Mouse (Mus musculus) heart, adult 2 months (tissue): ENCODE data around the gene Arhgap23. TPM values are rescaled to one million over a fixed set of nuclear protein-coding genes. Genes with fewer than 3 reads are reported as not detected.

Experiments used
- DNase-seq, 2 experiments: peaks; one replicate each; pipeline ENCODE4 v3.0.0; 2021
- H3K27ac ChIP-seq: fragments of 200-600 bp; 2 replicates; pipeline ENCODE4 v1.8.1; 2022
- H3K27me3 ChIP-seq: fragments of 200-500 bp; 2 replicates; pipeline ENCODE4 v1.6.1; 2012; ENCODE audit warnings: mild to moderate bottlenecking, low read length, inconsistent platforms, mixed read lengths; ENCODE audit not compliant: control insufficient read depth, insufficient read depth
- H3K36me3 ChIP-seq: fragments of 200-500 bp; 2 replicates; pipeline ENCODE4 v1.6.1; 2012; ENCODE audit warnings: low read length, inconsistent platforms; ENCODE audit not compliant: control insufficient read depth, insufficient read depth
- H3K4me1 ChIP-seq: fragments of 200-500 bp; 2 replicates; pipeline ENCODE4 v1.6.1; 2011; ENCODE audit warnings: low read length; ENCODE audit not compliant: control insufficient read depth, insufficient read depth
- H3K4me3 ChIP-seq: fragments of 200-600 bp; 2 replicates; pipeline ENCODE4 v1.8.1; 2022
- H3K79me2 ChIP-seq: fragments of 200-500 bp; replicated peaks from 2 replicates; pipeline ENCODE4 v1.6.1; 2012; ENCODE audit warnings: mild to moderate bottlenecking, inconsistent platforms, low read length, moderate library complexity, mixed read lengths; ENCODE audit not compliant: control insufficient read depth, insufficient read depth
- H3K9ac ChIP-seq: fragments of 200-500 bp; 2 replicates; pipeline ENCODE4 v1.6.1; 2012; ENCODE audit warnings: low read depth, mild to moderate bottlenecking, control low read depth, inconsistent platforms, low read length, mixed read lengths
- CTCF ChIP-seq: fragments of 200-600 bp; IDR thresholded peaks from 2 replicates; pipeline ENCODE4 v1.8.1; 2022; ENCODE audit warnings: antibody characterized with exemption, mild to moderate bottlenecking, moderate library complexity
- EP300 ChIP-seq: fragments of 200-500 bp; IDR thresholded peaks from 2 replicates; pipeline ENCODE4 v1.6.1; 2011; ENCODE audit warnings: low read depth, low read length, control low read depth; ENCODE audit not compliant: insufficient read depth
- POLR2A ChIP-seq: fragments of 200-500 bp; IDR thresholded peaks from 2 replicates; pipeline ENCODE4 v1.6.1; 2011; ENCODE audit warnings: mild to moderate bottlenecking, low read depth, low read length, control low read depth; ENCODE audit not compliant: insufficient read depth
- WGBS: fragments of 180-500 bp; shearing (Covaris S2); methylation state at CpG from one replicate; pipeline ENCODE4 v1.1.7; 2018; 5-methylcytosine and 5-hydroxymethylcytosine counted together
- intact Hi-C: fragments of 180-260 bp; cut with DNase I; formaldehyde crosslinking; loops from one replicate; pipeline ENCODE4 v1.15.1; 2025
- polyA plus RNA-seq: library from polyadenylated mRNA; depleted of rRNA; stranded (reverse); fragments of >200 nt; gene quantifications from 2 replicates; pipeline ENCODE4 v1.2.3, GENCODE M21; 2012
- total RNA-seq, 2 experiments: library from RNA; stranded (reverse); gene quantifications; 2 replicates each; pipeline ENCODE4 v1.2.3; 2021

Arhgap23 gene
- total and polyA plus RNA-seq, 3 experiments: 12.8 to 18.4 (median 13.7) TPM

- H3K4me1 ChIP-seq: peaks cover 19% of the 10 kb centered on the region
- no peak overlapping the region for H3K27ac ChIP-seq
- intact Hi-C loops: no loop called here
- no peaks in the 10 kb centered on the region for H3K27me3 ChIP-seq
- H3K79me2 ChIP-seq: no peaks in the 10 kb centered on the region; the same call in 1 of the 2 replicates
- H3K4me3 ChIP-seq: no peak overlapping the region
- H3K9ac ChIP-seq: no peak overlapping the region
- TF ChIP-seq POLR2A (no peak), CTCF (no peak), EP300 (no peak)
- DNase-seq: peak in 1 of 2 experiments; percentile 22
- no peaks in the 10 kb centered on the region; the same call in 1 of the 2 replicates for H3K36me3 ChIP-seq
- WGBS: 55% methylated on average over 4 of the region's 4 CpGs
These were observed 30.7 kb downstream of the Arhgap23 start for GRCm38 (mm10) chr11:97445999-97446511.

GRCm38 (mm10) chr11:97447979-97448378, 32.6 kb downstream of the Arhgap23 start:
- H3K9ac ChIP-seq: no peak overlapping the region
- H3K27ac ChIP-seq: no peak overlapping the region
- no peak overlapping the region for H3K4me3 ChIP-seq
- DNase-seq: no peak
- no peaks in the 10 kb centered on the region for H3K36me3 ChIP-seq
- 82% methylated on average over 7 of the region's 7 CpGs for whole genome bisulfite sequencing
- TF ChIP-seq CTCF (no peak), POLR2A (no peak), EP300 (no peak)
- intact Hi-C loops: no loop called here
- peaks cover 15% of the 10 kb centered on the region for H3K4me1 ChIP-seq
- no peaks in the 10 kb centered on the region; the same call in 1 of the 2 replicates for H3K79me2 ChIP-seq
- no peaks in the 10 kb centered on the region for H3K27me3 ChIP-seq

GRCm38 (mm10) chr11:97448611-97449394, 33.5 kb downstream of the Arhgap23 start:
- WGBS: 68% methylated on average over 11 of the region's 11 CpGs
- intact Hi-C loops: no loop called here
- DNase-seq: peak; percentile 47 to 64
- Histone ChIP-seq H3K4me3 (no peak overlapping the region), H3K27ac (peak overlapping the region; percentile 89; the same call in 1 of the 2 replicates), H3K36me3 (no peaks in the 10 kb centered on the region), H3K79me2 (no peaks in the 10 kb centered on the region; the same call in 1 of the 2 replicates), H3K4me1 (peaks cover 14% of the 10 kb centered on the region), H3K9ac (no peak overlapping the region), H3K27me3 (no peaks in the 10 kb centered on the region)
- TF ChIP-seq POLR2A: no peak
- TF ChIP-seq CTCF: no peak
- no peak for TF ChIP-seq EP300

- no peaks in the 10 kb centered on the region; the same call in 1 of the 2 replicates for H3K79me2 ChIP-seq
- H3K36me3 ChIP-seq: no peaks in the 10 kb centered on the region
- intact Hi-C loops: loop anchor here (2.0 kb wide), 1 partner anchor 15 kb away; no protein-coding TSS in a partner anchor
- H3K27ac ChIP-seq: peak overlapping the region; percentile 89
- 7% methylated on average over 14 of the region's 15 CpGs for WGBS
- H3K9ac ChIP-seq: peak overlapping the region; percentile 65
- peak overlapping the region; percentile 49 for H3K4me3 ChIP-seq
- peaks cover 14% of the 10 kb centered on the region for H3K4me1 ChIP-seq
- H3K27me3 ChIP-seq: no peaks in the 10 kb centered on the region
- TF ChIP-seq EP300 (0 out of 2 replicates have a peak, but pooled peaks have one; percentile 7), POLR2A (peak; percentile 61), CTCF (peak; percentile 25; the same call in 1 of the 2 replicates)
- DNase-seq: peak; percentile 84 to 87
These were observed 34.4 kb downstream of the Arhgap23 start for GRCm38 (mm10) chr11:97449601-97450293.

- peak overlapping the region; percentile 49 for H3K4me3 ChIP-seq
- peak; percentile 59 to 65 for DNase-seq
- intact Hi-C loops: loop anchor here (2.0 kb wide), 1 partner anchor 16 kb away; no protein-coding TSS in a partner anchor
- WGBS: 27% methylated on average over 10 of the region's 10 CpGs
- no peaks in the 10 kb centered on the region for H3K36me3 ChIP-seq
- H3K4me1 ChIP-seq: peaks cover 14% of the 10 kb centered on the region
- H3K79me2 ChIP-seq: no peaks in the 10 kb centered on the region; the same call in 1 of the 2 replicates
- H3K27me3 ChIP-seq: no peaks in the 10 kb centered on the region
- H3K9ac ChIP-seq: peak overlapping the region; percentile 65
- H3K27ac ChIP-seq: peak overlapping the region; percentile 89
- TF ChIP-seq CTCF (no peak), POLR2A (no peak), EP300 (no peak)
These were observed 35.1 kb downstream of the Arhgap23 start for GRCm38 (mm10) chr11:97450305-97450922.
